Mouse (Mus musculus): ENCODE results near the gene Map3k12. TPM values are rescaled to one million over a fixed set of nuclear protein-coding genes. Genes with fewer than 3 reads are reported as not detected.
A peak's percentile ranks its signal among the peaks of the same experiment; 100 is the strongest.

Gene Map3k12
- polyA plus RNA-seq, 1 experiment = 13.1 TPM

- TF ChIP-seq CTCF (IDR thresholded peaks at IDR 0.05; ENCODE audit: insufficient read depth, low read length) = no peak
- TF ChIP-seq POLR2A (IDR thresholded peaks at IDR 0.05; ENCODE audit: borderline replicate concordance, extremely low read depth, low read depth, low read length) = no peak
- peaks cover 4% of the 10 kb centered on the region; the same call in 1 of the 2 replicates for H3K4me1 ChIP-seq (ENCODE audit: control insufficient read depth, insufficient read depth, low read length)
- WGBS = 78% methylated on average over 3 of the region's 3 CpGs
- no peak overlapping the region for H3K4me3 ChIP-seq (replicated peaks; ENCODE audit: extremely low read depth, low read depth, low read length)
- DNase-seq = no peak
Observed at GRCm38 (mm10) chr15:102513004-102513403, 3.9 kb downstream of the Map3k12 start.

- no peak for DNase-seq
Observed at GRCm38 (mm10) chr15:102512471-102512870, 4.4 kb downstream of the Map3k12 start.

GRCm38 (mm10) chr15:102512010-102512409, 4.9 kb downstream of the Map3k12 start:
- DNase-seq = no peak
- H3K4me3 ChIP-seq (replicated peaks; ENCODE audit: extremely low read depth, low read depth, low read length) = no peak overlapping the region
- H3K4me1 ChIP-seq (ENCODE audit: control insufficient read depth, insufficient read depth, low read length) = peaks cover 4% of the 10 kb centered on the region; the same call in 1 of the 2 replicates
- TF ChIP-seq POLR2A (IDR thresholded peaks at IDR 0.05; ENCODE audit: borderline replicate concordance, extremely low read depth, low read depth, low read length) (no peak), CTCF (IDR thresholded peaks at IDR 0.05; ENCODE audit: insufficient read depth, low read length) (no peak)
- WGBS = 58% methylated on average over 5 of the region's 5 CpGs

More at GRCm38 (mm10) chr15:102512471-102512870, 4.4 kb downstream of the Map3k12 start:
- Histone ChIP-seq H3K4me1 (ENCODE audit: control insufficient read depth, insufficient read depth, low read length) (peaks cover 4% of the 10 kb centered on the region; the same call in 1 of the 2 replicates), H3K4me3 (replicated peaks; ENCODE audit: extremely low read depth, low read depth, low read length) (no peak overlapping the region)
- TF ChIP-seq POLR2A (IDR thresholded peaks at IDR 0.05; ENCODE audit: borderline replicate concordance, extremely low read depth, low read depth, low read length) (no peak), CTCF (IDR thresholded peaks at IDR 0.05; ENCODE audit: insufficient read depth, low read length) (no peak)

- Histone ChIP-seq H3K4me3 (replicated peaks; ENCODE audit: extremely low read depth, low read depth, low read length) (no peak overlapping the region), H3K4me1 (ENCODE audit: control insufficient read depth, insufficient read depth, low read length) (peaks cover 2% of the 10 kb centered on the region; the same call in 1 of the 2 replicates)
- TF ChIP-seq POLR2A (IDR thresholded peaks at IDR 0.05; ENCODE audit: borderline replicate concordance, extremely low read depth, low read depth, low read length) (no peak), CTCF (IDR thresholded peaks at IDR 0.05; ENCODE audit: insufficient read depth, low read length) (no peak)
- no peak for DNase-seq
- 31% methylated on average over 6 of the region's 6 CpGs for WGBS
Observed at GRCm38 (mm10) chr15:102511285-102511833, 5.5 kb downstream of the Map3k12 start.

GRCm38 (mm10) chr15:102510590-102511284, 6.1 kb downstream of the Map3k12 start:
- Histone ChIP-seq H3K4me3 (replicated peaks; ENCODE audit: extremely low read depth, low read depth, low read length) (peak overlapping the region; percentile 66), H3K4me1 (ENCODE audit: control insufficient read depth, insufficient read depth, low read length) (no peaks in the 10 kb centered on the region)
- 3% methylated on average over 34 of the region's 34 CpGs for WGBS
- TF ChIP-seq POLR2A (IDR thresholded peaks at IDR 0.05; ENCODE audit: borderline replicate concordance, extremely low read depth, low read depth, low read length) (no peak), CTCF (IDR thresholded peaks at IDR 0.05; ENCODE audit: insufficient read depth, low read length) (no peak)
- peak; percentile 80 for DNase-seq

- no peaks in the 10 kb centered on the region for H3K4me1 ChIP-seq (ENCODE audit: control insufficient read depth, insufficient read depth, low read length)
- DNase-seq = no peak
- WGBS = 13% methylated on average over 9 of the region's 9 CpGs
- TF ChIP-seq POLR2A (IDR thresholded peaks at IDR 0.05; ENCODE audit: borderline replicate concordance, extremely low read depth, low read depth, low read length) (no peak), CTCF (IDR thresholded peaks at IDR 0.05; ENCODE audit: insufficient read depth, low read length) (no peak)
- peak overlapping the region; percentile 66 for H3K4me3 ChIP-seq (replicated peaks; ENCODE audit: extremely low read depth, low read depth, low read length)
Observed at GRCm38 (mm10) chr15:102510110-102510509, 6.8 kb downstream of the Map3k12 start.

- Histone ChIP-seq H3K4me3 (replicated peaks; ENCODE audit: extremely low read depth, low read depth, low read length) (no peak overlapping the region), H3K4me1 (ENCODE audit: control insufficient read depth, insufficient read depth, low read length) (no peaks in the 10 kb centered on the region)
- TF ChIP-seq POLR2A (IDR thresholded peaks at IDR 0.05; ENCODE audit: borderline replicate concordance, extremely low read depth, low read depth, low read length) = no peak
- TF ChIP-seq CTCF (IDR thresholded peaks at IDR 0.05; ENCODE audit: insufficient read depth, low read length) = no peak
- 69% methylated on average over 3 of the region's 3 CpGs for WGBS
- no peak for DNase-seq
Observed at GRCm38 (mm10) chr15:102508336-102508735, 8.5 kb downstream of the Map3k12 start.

- Histone ChIP-seq H3K4me1 (ENCODE audit: control insufficient read depth, insufficient read depth, low read length) (no peaks in the 10 kb centered on the region), H3K4me3 (replicated peaks; ENCODE audit: extremely low read depth, low read depth, low read length) (no peak overlapping the region)
- DNase-seq = no peak
- TF ChIP-seq CTCF (IDR thresholded peaks at IDR 0.05; ENCODE audit: insufficient read depth, low read length) = no peak
- no peak for TF ChIP-seq POLR2A (IDR thresholded peaks at IDR 0.05; ENCODE audit: borderline replicate concordance, extremely low read depth, low read depth, low read length)
Observed at GRCm38 (mm10) chr15:102507561-102507960, 9.3 kb downstream of the Map3k12 start.

- WGBS = 86% methylated on average over 1 of the region's 1 CpGs
- TF ChIP-seq CTCF (IDR thresholded peaks at IDR 0.05; ENCODE audit: insufficient read depth, low read length) (no peak), POLR2A (IDR thresholded peaks at IDR 0.05; ENCODE audit: borderline replicate concordance, extremely low read depth, low read depth, low read length) (no peak)
- no peak for DNase-seq
- no peaks in the 10 kb centered on the region for H3K4me1 ChIP-seq (ENCODE audit: control insufficient read depth, insufficient read depth, low read length)
- H3K4me3 ChIP-seq (replicated peaks; ENCODE audit: extremely low read depth, low read depth, low read length) = no peak overlapping the region
Observed at GRCm38 (mm10) chr15:102506864-102507263, 10.0 kb downstream of the Map3k12 start.

- TF ChIP-seq POLR2A (IDR thresholded peaks at IDR 0.05; ENCODE audit: borderline replicate concordance, extremely low read depth, low read depth, low read length) = no peak
- TF ChIP-seq CTCF (IDR thresholded peaks at IDR 0.05; ENCODE audit: insufficient read depth, low read length) = no peak
- WGBS = 9% methylated on average over 2 of the region's 2 CpGs
- no peak for DNase-seq
- H3K4me1 ChIP-seq (ENCODE audit: control insufficient read depth, insufficient read depth, low read length) = no peaks in the 10 kb centered on the region
- no peak overlapping the region for H3K4me3 ChIP-seq (replicated peaks; ENCODE audit: extremely low read depth, low read depth, low read length)
Observed at GRCm38 (mm10) chr15:102506464-102506830, 10.4 kb downstream of the Map3k12 start.

All from lung, adult 2 months (tissue).